Mouse (Mus musculus) hindbrain, postnatal 0 days (tissue): ENCODE data around the gene Tspan3. TPM values are rescaled to one million over a fixed set of nuclear protein-coding genes. Genes with fewer than 3 reads are reported as not detected.

Experiments used
- ATAC-seq: fragments of 200-750 bp; cut with Nextera tagmentation; 2 replicates; pipeline ENCODE4 v1.8.0; 2017; ENCODE audit warnings: mild to moderate bottlenecking, moderate TSS enrichment, moderate library complexity
- DNase-seq: peaks from one replicate; pipeline ENCODE4 v3.0.0-alpha.2; 2015; ENCODE audit warnings: low spot score
- H3K27ac ChIP-seq: fragments of 300-500 bp; sonication (generic); 2 replicates; pipeline ENCODE4 v1.5.1; 2014; ENCODE audit warnings: mild to moderate bottlenecking
- H3K27me3 ChIP-seq: fragments of 300-500 bp; sonication (generic); 2 replicates; pipeline ENCODE4 v1.6.1; 2014; ENCODE audit warnings: low read length, mixed read lengths; ENCODE audit not compliant: insufficient read depth
- H3K36me3 ChIP-seq: fragments of 300-500 bp; sonication (generic); 2 replicates; pipeline ENCODE4 v1.6.1; 2014; ENCODE audit warnings: low read length, mixed read lengths; ENCODE audit not compliant: insufficient read depth
- H3K4me1 ChIP-seq: fragments of 300-500 bp; sonication (generic); 2 replicates; pipeline ENCODE4 v1.6.1; 2014; ENCODE audit warnings: antibody characterized with exemption, low read length, mixed read lengths; ENCODE audit not compliant: insufficient read depth
- H3K4me2 ChIP-seq: fragments of 300-500 bp; sonication (generic); 2 replicates; pipeline ENCODE4 v1.6.1; 2014; ENCODE audit warnings: low read depth, mild to moderate bottlenecking, low read length, moderate library complexity, mixed read lengths
- H3K4me3 ChIP-seq: fragments of 300-500 bp; sonication (generic); 2 replicates; pipeline ENCODE4 v1.5.1; 2014; ENCODE audit warnings: low read length
- H3K9ac ChIP-seq: fragments of 300-500 bp; sonication (generic); replicated peaks from 2 replicates; pipeline ENCODE4 v1.6.1; 2014; ENCODE audit warnings: mild to moderate bottlenecking, low read length, moderate library complexity, mixed read lengths
- H3K9me3 ChIP-seq: fragments of 300-500 bp; sonication (generic); 2 replicates; pipeline ENCODE4 v1.6.1; 2016; ENCODE audit warnings: low read length, mixed read lengths
- CTCF ChIP-seq: IDR thresholded peaks from 2 replicates; pipeline ENCODE4 v1.5.1; 2016; ENCODE audit warnings: antibody characterized with exemption, control low read depth, low read depth
- WGBS: fragments of 180-500 bp; shearing (Covaris S2); extraction: QIAGEN DNeasy Blood & Tissue Kit; methylation state at CpG from one replicate; pipeline ENCODE4 v1.1.7; 2014; 5-methylcytosine and 5-hydroxymethylcytosine counted together
- polyA plus RNA-seq: library from polyadenylated mRNA; unstranded; fragments of >200 nt; fragmentation: Nextera tagmentation; extraction: Ambion mirVana; gene quantifications from 2 replicates; pipeline ENCODE4 v1.2.1, GENCODE M21; 2015
- total RNA-seq: library from RNA; depleted of rRNA; stranded (reverse); fragments of >200 nt; gene quantifications from 2 replicates; pipeline ENCODE4 v1.2.3, GENCODE M21; 2014

Gene Tspan3
- total and polyA plus RNA-seq, 2 experiments from 2014 or later, result 524 to 725 TPM

DNA sequence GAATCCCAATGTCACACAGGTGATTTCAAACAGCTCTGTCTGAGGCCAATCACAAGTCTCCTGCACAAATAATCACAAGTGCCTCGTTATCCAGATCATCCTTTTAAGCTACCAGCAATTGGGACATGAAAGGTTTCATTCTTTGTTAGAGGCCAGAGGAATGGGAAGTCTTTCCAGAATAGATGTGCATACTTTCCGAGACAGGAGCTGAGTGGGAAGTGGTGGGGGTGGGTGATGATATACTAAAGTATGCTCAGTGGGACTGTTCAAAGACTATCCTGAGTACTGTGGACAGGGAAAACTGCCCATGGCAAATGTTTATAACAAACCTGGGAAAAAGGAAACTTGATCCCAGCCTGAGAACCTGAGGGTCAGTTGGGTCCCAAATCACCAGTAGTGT is 5.8 kb downstream of the Tspan3 start:
- H3K9me3 ChIP-seq, result no peaks in the 10 kb centered on the region
- H3K4me3 ChIP-seq, result peak overlapping the region; percentile 99
- H3K4me2 ChIP-seq, result peak overlapping the region; percentile 81
- H3K27ac ChIP-seq, result no peak overlapping the region
- peaks cover 4% of the 10 kb centered on the region; the same call in 1 of the 2 replicates for H3K4me1 ChIP-seq
- H3K9ac ChIP-seq, result peak overlapping the region; percentile 99; the same call in 1 of the 2 replicates
- no peaks in the 10 kb centered on the region for H3K36me3 ChIP-seq
- TF ChIP-seq CTCF, result no peak
- H3K27me3 ChIP-seq, result no peaks in the 10 kb centered on the region
- no peak for ATAC-seq
- no peak for DNase-seq
- 5% methylated on average over 2 of the region's 2 CpGs for WGBS

DNA sequence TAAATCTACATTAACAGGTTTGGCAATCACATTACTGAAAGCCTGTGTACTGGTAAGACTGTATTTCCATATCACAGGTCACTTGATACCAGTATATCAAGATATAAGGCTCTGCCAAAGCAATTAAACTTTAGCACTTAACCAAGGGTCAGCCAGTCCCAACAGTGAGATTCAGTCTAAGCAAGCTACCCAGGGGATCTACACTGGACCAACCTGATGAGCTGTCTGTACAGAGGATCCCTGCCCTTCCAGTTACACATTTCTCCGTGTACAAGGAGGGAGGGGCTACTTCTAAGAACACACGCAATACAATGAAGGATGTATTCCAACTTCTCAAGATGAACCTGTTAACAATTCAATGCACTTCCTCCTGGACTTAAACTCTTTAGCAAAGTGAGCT is 7.2 kb downstream of the Tspan3 start:
- DNase-seq (no peak), ATAC-seq (no peak)
- Histone ChIP-seq H3K4me2 (0 out of 2 replicates have a peak overlapping the region, but pooled peaks have one; percentile 13), H3K4me3 (no peak overlapping the region), H3K27me3 (no peaks in the 10 kb centered on the region), H3K4me1 (peaks cover 8% of the 10 kb centered on the region; the same call in 1 of the 2 replicates), H3K27ac (no peak overlapping the region), H3K9me3 (no peaks in the 10 kb centered on the region), H3K9ac (no peak overlapping the region), H3K36me3 (no peaks in the 10 kb centered on the region)
- 70% methylated on average over 2 of the region's 2 CpGs for WGBS
- no peak for TF ChIP-seq CTCF

DNA sequence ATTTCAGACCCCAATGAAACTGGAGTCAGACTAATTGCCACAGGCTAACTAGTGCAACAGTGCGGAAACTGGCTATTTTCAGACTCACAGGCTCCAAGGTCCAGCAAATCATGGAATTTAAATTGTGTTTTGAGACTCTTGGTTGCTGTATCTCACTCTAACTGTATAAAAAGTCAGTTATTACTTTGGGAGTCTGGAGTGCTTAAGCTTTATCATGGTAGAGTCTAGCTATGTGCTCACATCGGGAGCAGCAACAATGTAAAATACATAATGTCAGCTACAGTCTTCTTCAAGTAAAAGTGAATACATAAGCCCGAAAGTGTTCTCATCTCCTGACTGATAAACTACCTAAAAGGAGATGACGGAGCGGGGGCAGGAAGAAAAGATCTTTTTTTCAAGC is 10.7 kb downstream of the Tspan3 start:
- WGBS, result 88% methylated on average over 5 of the region's 5 CpGs
- no peak for TF ChIP-seq CTCF
- Histone ChIP-seq H3K27ac (no peak overlapping the region), H3K9ac (no peak overlapping the region), H3K36me3 (no peaks in the 10 kb centered on the region), H3K9me3 (no peaks in the 10 kb centered on the region), H3K27me3 (no peaks in the 10 kb centered on the region), H3K4me3 (no peak overlapping the region), H3K4me2 (no peak overlapping the region), H3K4me1 (peaks cover 12% of the 10 kb centered on the region; the same call in 1 of the 2 replicates)
- no peak for DNase-seq
- ATAC-seq, result no peak

- no peak for TF ChIP-seq CTCF
- ATAC-seq, result no peak
- no peaks in the 10 kb centered on the region for H3K9me3 ChIP-seq
- 0 out of 2 replicates have a peak overlapping the region, but pooled peaks have one; percentile 60 for H3K27ac ChIP-seq
- no peaks in the 10 kb centered on the region for H3K27me3 ChIP-seq
- H3K9ac ChIP-seq, result no peak overlapping the region
- 61% methylated on average over 4 of the region's 4 CpGs for WGBS
- no peaks in the 10 kb centered on the region for H3K36me3 ChIP-seq
- DNase-seq, result no peak
- 0 out of 2 replicates have a peak overlapping the region, but pooled peaks have one; percentile 0 for H3K4me2 ChIP-seq
- H3K4me3 ChIP-seq, result no peak overlapping the region
- H3K4me1 ChIP-seq, result peaks cover 9% of the 10 kb centered on the region
Measured at GRCm38 (mm10) chr9:56152482-56153007, 12.7 kb downstream of the Tspan3 start.

DNA sequence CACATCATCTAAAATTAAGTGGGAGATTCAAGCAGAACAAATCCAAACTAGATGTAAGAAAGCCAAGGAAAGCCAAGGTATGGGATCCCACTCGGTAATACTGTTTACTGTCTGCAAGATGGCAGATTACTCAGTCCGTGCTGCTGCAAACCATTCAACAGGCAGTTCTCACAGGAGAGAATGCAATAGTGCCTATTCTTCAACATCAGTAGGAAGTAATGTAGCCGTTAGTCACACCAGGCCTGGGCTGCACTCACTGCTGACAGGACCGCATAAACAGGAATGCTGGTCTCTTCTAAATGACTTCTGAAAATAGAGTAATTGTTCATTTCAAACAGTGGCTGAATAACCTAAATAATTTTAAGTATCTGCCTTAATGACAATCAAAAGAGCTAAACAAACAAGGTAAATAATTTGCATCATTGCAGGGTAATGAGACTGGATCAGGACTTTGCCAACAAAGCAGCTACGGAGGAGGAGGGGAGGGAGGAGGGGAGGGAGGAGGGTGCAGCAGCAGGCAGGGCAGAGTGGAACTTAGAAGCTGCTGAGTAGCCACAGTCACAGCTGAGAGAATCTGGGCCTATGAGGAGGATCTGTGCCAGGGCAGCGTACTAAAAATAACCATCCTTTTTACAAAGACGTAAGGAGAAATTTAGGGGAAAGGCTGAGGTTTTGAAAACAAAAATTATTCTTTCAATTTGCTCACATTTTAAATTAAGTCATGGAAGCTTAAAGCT is 13.4 kb downstream of the Tspan3 start:
- 18% methylated on average over 7 of the region's 7 CpGs for WGBS
- no peak overlapping the region for H3K9ac ChIP-seq
- no peak overlapping the region for H3K4me3 ChIP-seq
- ATAC-seq (no peak), DNase-seq (peak; percentile 44)
- no peaks in the 10 kb centered on the region for H3K27me3 ChIP-seq
- H3K4me1 ChIP-seq, result peaks cover 9% of the 10 kb centered on the region
- peak overlapping the region; percentile 60; the same call in 1 of the 2 replicates for H3K27ac ChIP-seq
- no peak for TF ChIP-seq CTCF
- H3K36me3 ChIP-seq, result peaks cover 1% of the 10 kb centered on the region
- H3K9me3 ChIP-seq, result no peaks in the 10 kb centered on the region
- 0 out of 2 replicates have a peak overlapping the region, but pooled peaks have one; percentile 0 for H3K4me2 ChIP-seq

DNA sequence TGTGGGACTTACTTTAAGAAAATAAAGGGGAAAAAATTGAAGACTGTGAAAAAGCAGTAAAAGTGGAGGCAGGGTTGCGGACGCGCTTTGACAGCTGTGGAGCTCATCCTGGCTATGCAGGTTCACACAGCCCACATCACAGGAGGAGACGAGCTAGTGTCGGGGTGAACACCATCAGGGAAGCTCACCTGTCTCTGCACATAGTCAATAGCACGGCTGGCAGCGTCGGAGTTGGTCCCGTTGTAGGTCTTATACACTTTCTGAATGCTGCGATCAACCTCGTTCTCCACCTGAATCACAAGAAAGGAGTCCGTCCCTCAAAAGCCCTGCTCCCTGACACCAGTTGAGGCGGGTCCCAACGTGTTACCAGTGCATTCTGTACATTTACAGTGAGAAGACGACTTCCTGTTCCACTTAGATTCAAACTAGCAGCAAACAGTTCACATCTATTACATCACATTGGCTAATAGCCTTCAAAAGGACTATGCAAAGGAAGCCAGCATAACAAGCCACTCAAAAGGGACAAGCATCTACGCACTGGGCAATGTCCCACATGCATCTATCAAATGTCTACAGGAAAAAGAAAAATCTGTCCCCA is 18.9 kb downstream of the Tspan3 start:
- WGBS, result 96% methylated on average over 16 of the region's 16 CpGs
- ATAC-seq, result no peak

More for the DNA sequence above, 18.9 kb downstream of the Tspan3 start:
- Histone ChIP-seq H3K4me1 (no peaks in the 10 kb centered on the region; the same call in 1 of the 2 replicates), H3K36me3 (peaks cover 22% of the 10 kb centered on the region), H3K27me3 (no peaks in the 10 kb centered on the region), H3K27ac (no peak overlapping the region), H3K9me3 (no peaks in the 10 kb centered on the region), H3K4me2 (no peak overlapping the region), H3K4me3 (no peak overlapping the region), H3K9ac (no peak overlapping the region)
- TF ChIP-seq CTCF, result no peak
- no peak for DNase-seq
